Mouse (Mus musculus): ENCODE data around the gene Cdh3. TPM values are rescaled to one million over a fixed set of nuclear protein-coding genes. Genes with fewer than 3 reads are reported as not detected.

The Cdh3 gene
- total and polyA plus RNA-seq, 3 experiments: not detected

DNA sequence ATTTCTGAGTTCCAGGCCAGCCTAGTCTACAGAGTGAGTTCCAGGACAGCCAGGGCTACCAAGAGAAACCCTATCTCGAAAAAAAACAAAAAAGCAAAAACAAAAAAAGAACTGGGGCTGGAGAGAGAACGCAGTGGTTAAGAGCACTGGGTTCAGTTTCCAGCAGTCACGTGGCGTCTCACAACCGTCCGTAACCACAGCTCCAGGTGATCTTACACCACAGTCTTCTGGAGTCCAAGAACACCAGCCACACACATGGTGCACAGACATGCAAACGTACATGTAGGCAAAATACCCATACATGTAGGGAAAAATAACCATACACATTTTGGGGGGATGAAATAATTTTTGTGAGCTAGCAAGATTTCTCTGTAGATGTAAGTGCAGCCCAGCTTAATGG is 36.1 kb downstream of the Cdh3 start (continued):
- TF ChIP-seq POLR2AphosphoS2 (IDR thresholded peaks at IDR 0.05; ENCODE audit: low read length) (no peak), ZMIZ1 (IDR thresholded peaks at IDR 0.05; ENCODE audit: low read depth, low read length) (no peak)

DNA sequence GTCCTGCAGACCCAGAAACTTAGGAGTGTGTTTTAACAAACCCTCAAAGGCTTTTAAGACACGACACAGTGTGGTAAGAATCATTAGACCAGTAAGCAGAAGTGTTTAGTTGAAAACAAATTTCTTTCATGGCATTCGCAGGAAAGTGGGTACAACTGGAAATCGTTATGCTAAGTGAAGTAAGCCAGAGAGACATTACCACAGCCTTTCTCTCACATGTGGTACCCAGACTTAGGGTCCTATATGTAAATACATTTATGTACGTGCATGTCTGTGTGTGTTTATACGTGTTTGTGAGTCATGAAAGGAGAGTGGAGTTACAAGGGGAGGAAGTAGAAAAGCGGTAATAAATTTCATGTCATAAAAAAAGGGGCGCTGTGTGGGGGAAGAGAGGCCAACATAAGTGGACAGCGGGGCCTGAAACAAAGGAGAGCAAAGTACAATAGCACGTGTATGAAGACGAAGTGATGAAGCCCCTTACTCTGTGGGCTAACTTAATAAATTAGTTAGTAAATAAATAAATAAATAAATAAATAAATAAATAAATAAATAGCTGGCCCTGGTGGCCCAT is 37.8 kb downstream of the Cdh3 start:
- no peak overlapping the region for H3K4me3 ChIP-seq (ENCODE audit: control insufficient read depth in 1 of 2, insufficient read depth in 1 of 2, low read depth in 2 of 2, low read length in 2 of 2)

GRCm38 (mm10) chr8:106550906-106551305 is 40.2 kb downstream of the Cdh3 start:
- Histone ChIP-seq H3K79me2 (ENCODE audit: control insufficient read depth, insufficient read depth, low read length, poor library complexity) (no peaks in the 10 kb centered on the region), H3K4me1 (ENCODE audit: control insufficient read depth in 1 of 2, insufficient read depth in 2 of 2, low read length in 2 of 2) (no peaks in the 10 kb centered on the region), H3K4me3 (ENCODE audit: control insufficient read depth in 1 of 2, insufficient read depth in 1 of 2, low read depth in 2 of 2, low read length in 2 of 2) (no peak overlapping the region), H3K36me3 (ENCODE audit: control insufficient read depth in 1 of 2, insufficient read depth in 2 of 2, low read length in 2 of 2) (no peaks in the 10 kb centered on the region), H3K27ac (ENCODE audit: control insufficient read depth, low read depth, low read length) (no peak overlapping the region), H3K9me3 (replicated peaks; ENCODE audit: insufficient read depth, low read length) (no peaks in the 10 kb centered on the region), H3K27me3 (ENCODE audit: control insufficient read depth in 1 of 2, insufficient read depth in 2 of 2, low read length in 2 of 2) (no peaks in the 10 kb centered on the region), H3K9ac (ENCODE audit: control insufficient read depth, low read depth, low read length, poor library complexity, severe bottlenecking) (no peak overlapping the region)
- no peak for DNase-seq (ENCODE audit: low read depth, low spot score)
- no peak for TF ChIP-seq ZNF384 (IDR thresholded peaks at IDR 0.05; ENCODE audit: low read depth, low read length)
- TF ChIP-seq GABPA (IDR thresholded peaks at IDR 0.05; ENCODE audit: low read depth, low read length): no peak
- no peak for TF ChIP-seq ZMIZ1 (IDR thresholded peaks at IDR 0.05; ENCODE audit: low read depth, low read length)
- TF ChIP-seq POLR2AphosphoS2 (IDR thresholded peaks at IDR 0.05; ENCODE audit: low read length): no peak
- no peak for TF ChIP-seq CHD2 (IDR thresholded peaks at IDR 0.05; ENCODE audit: low read length)

More for the DNA sequence above, 37.8 kb downstream of the Cdh3 start:
- Histone ChIP-seq H3K27me3 (ENCODE audit: control insufficient read depth in 1 of 2, insufficient read depth in 2 of 2, low read length in 2 of 2) (no peaks in the 10 kb centered on the region), H3K79me2 (ENCODE audit: control insufficient read depth, insufficient read depth, low read length, poor library complexity) (no peaks in the 10 kb centered on the region), H3K36me3 (ENCODE audit: control insufficient read depth in 1 of 2, insufficient read depth in 2 of 2, low read length in 2 of 2) (no peaks in the 10 kb centered on the region), H3K9ac (ENCODE audit: control insufficient read depth, low read depth, low read length, poor library complexity, severe bottlenecking) (no peak overlapping the region), H3K27ac (ENCODE audit: control insufficient read depth, low read depth, low read length) (no peak overlapping the region), H3K9me3 (replicated peaks; ENCODE audit: insufficient read depth, low read length) (no peaks in the 10 kb centered on the region), H3K4me1 (ENCODE audit: control insufficient read depth in 1 of 2, insufficient read depth in 2 of 2, low read length in 2 of 2) (no peaks in the 10 kb centered on the region)
- TF ChIP-seq JUND (IDR thresholded peaks at IDR 0.05; ENCODE audit: low read depth, low read length) (no peak), MAFK (IDR thresholded peaks at IDR 0.05; ENCODE audit: borderline replicate concordance, low read depth, low read length) (no peak), MAZ (IDR thresholded peaks at IDR 0.05; ENCODE audit: low read depth, low read length) (no peak), EP300 (IDR thresholded peaks at IDR 0.05; ENCODE audit: low read depth in 1 of 2, low read length in 2 of 2) (no peak), GATA1 (IDR thresholded peaks at IDR 0.05; ENCODE audit: low read depth, low read length) (no peak), SIN3A (IDR thresholded peaks at IDR 0.05; ENCODE audit: low read length) (no peak), BHLHE40 (IDR thresholded peaks at IDR 0.05; ENCODE audit: borderline replicate concordance, low read depth, low read length) (no peak), ETS1 (IDR thresholded peaks at IDR 0.05; ENCODE audit: low read depth, low read length) (no peak), CHD2 (IDR thresholded peaks at IDR 0.05; ENCODE audit: low read length) (no peak), TAL1 (IDR thresholded peaks at IDR 0.05; ENCODE audit: low read length) (no peak), ZKSCAN1 (IDR thresholded peaks at IDR 0.05; ENCODE audit: low read depth, low read length) (no peak), ZC3H11A (IDR thresholded peaks at IDR 0.05; ENCODE audit: low read depth, low read length) (no peak), POLR2AphosphoS2 (IDR thresholded peaks at IDR 0.05; ENCODE audit: low read length) (no peak), E2F4 (IDR thresholded peaks at IDR 0.05; ENCODE audit: borderline replicate concordance, low read depth, low read length) (no peak)
- no peak for DNase-seq (ENCODE audit: low read depth, low spot score)

Data from MEL (cell line).